Mouse (Mus musculus): ENCODE data around the gene Apmap.

- no peak for TF ChIP-seq POLR2A (IDR thresholded peaks at IDR 0.05; ENCODE audit: control insufficient read depth, low read depth, low read length)
- no peak for TF ChIP-seq CTCF (IDR thresholded peaks at IDR 0.05; ENCODE audit: control insufficient read depth, insufficient read depth, insufficient replicate concordance, low read depth, low read length)
Measured at GRCm38 (mm10) chr2:150637702-150638369, 29.5 kb upstream of the Apmap start.
